Mouse (Mus musculus): ENCODE data around the gene Mmaa. TPM values are rescaled to one million over a fixed set of nuclear protein-coding genes. Genes with fewer than 3 reads are reported as not detected.

The Mmaa gene
- polyA plus RNA-seq, 1 experiment from 2014 or later, result 7.2 TPM

DNA sequence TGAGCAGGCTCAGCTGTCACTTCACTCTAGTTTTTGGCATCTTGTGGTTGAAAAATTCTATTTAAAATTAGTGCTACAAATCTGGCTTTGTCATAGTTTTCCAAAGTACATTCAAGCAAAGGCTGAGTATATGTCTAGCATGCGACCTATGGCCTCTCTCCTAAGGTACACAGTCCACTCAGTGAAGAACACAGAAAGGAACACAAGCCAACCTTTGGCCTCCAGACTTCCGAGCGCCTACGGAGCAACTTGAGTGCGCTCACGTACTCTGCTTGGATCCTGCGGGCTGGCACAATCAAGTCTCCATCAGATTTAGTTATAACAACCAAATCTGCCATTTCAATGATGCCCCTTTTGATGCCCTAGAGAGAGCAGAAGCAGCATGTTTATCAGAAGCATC, 25.8 kb downstream of the Mmaa start:
- ATAC-seq, result peak; percentile 69; the same call in 1 of the 2 replicates
- Histone ChIP-seq H3K4me1 (replicated peaks; ENCODE audit: control insufficient read depth, insufficient read depth, low read length) (no peaks in the 10 kb centered on the region), H3K9ac (ENCODE audit: low read depth, low read length) (no peak overlapping the region), H3K27ac (ENCODE audit: low read depth, low read length) (no peak overlapping the region), H3K9me3 (ENCODE audit: control insufficient read depth) (no peaks in the 10 kb centered on the region), H3K4me3 (ENCODE audit: low read depth, low read length) (no peak overlapping the region), H3K36me3 (ENCODE audit: control insufficient read depth, insufficient read depth) (peaks cover 57% of the 10 kb centered on the region), H3K4me2 (replicated peaks; ENCODE audit: low read depth) (no peak overlapping the region), H3K27me3 (replicated peaks; ENCODE audit: control insufficient read depth, insufficient read depth, low read length) (no peaks in the 10 kb centered on the region)
- WGBS, result 88% methylated on average over 7 of the region's 7 CpGs
- no peak for TF ChIP-seq CTCF (IDR thresholded peaks at IDR 0.05; ENCODE audit: low read depth)

DNA sequence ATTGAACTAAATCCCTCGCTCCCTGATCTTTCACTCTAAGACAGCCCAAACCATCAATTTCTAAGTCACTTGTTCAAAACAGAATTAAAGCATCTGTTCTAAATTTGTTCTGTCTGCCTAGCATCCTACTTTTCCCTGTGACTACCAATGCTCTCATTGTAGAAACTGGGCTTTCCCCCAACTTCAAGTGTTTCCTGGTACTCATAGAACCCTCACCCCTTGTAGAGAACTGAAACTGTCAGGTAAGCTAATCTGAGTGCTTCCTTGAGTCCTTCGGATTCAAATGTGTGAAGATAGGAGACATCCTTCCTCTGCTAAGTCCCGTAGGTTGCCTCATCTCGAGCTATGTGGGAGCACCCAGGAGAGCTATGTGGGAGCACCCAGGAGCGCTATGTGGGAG, 32.8 kb downstream of the Mmaa start:
- Histone ChIP-seq H3K4me3 (ENCODE audit: low read depth, low read length) (no peak overlapping the region), H3K27ac (ENCODE audit: low read depth, low read length) (no peak overlapping the region), H3K9me3 (ENCODE audit: control insufficient read depth) (no peaks in the 10 kb centered on the region), H3K4me1 (replicated peaks; ENCODE audit: control insufficient read depth, insufficient read depth, low read length) (no peaks in the 10 kb centered on the region), H3K36me3 (ENCODE audit: control insufficient read depth, insufficient read depth) (no peaks in the 10 kb centered on the region), H3K9ac (ENCODE audit: low read depth, low read length) (no peak overlapping the region), H3K27me3 (replicated peaks; ENCODE audit: control insufficient read depth, insufficient read depth, low read length) (no peaks in the 10 kb centered on the region), H3K4me2 (replicated peaks; ENCODE audit: low read depth) (no peak overlapping the region)
- no peak for TF ChIP-seq CTCF (IDR thresholded peaks at IDR 0.05; ENCODE audit: low read depth)
- 88% methylated on average over 5 of the region's 5 CpGs for WGBS
- ATAC-seq, result no peak

DNA sequence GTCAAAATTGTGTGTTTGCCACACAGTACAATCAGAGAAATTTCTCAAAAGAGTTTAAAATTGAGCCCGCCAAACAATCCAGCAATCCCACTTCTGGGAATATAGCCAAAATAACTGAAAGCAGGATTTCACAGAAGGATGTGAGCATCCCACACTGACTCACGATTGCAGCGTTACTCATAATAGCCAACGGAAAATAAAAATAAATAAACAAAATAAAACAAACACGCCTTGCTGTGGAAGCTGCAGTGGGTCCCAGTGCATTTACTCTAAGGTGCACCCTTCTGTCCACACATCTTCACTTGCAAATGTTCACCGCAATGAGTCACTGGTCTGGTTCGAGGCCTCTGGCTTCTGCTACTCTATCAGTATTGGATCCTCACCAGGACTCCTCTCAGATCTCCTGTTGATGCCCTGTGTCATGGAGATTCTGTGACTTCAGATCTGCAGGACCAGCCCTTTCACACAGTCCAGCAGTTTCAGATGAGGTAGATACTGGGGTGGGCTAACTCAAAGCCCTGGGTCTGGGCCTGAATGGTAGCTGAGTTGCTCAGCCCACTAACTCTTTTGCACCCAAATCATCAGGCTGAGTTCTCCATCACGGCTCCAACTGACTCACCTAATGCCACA, 38.5 kb downstream of the Mmaa start:
- 70% methylated on average over 8 of the region's 8 CpGs for WGBS
- Histone ChIP-seq H3K9ac (ENCODE audit: low read depth, low read length) (no peak overlapping the region), H3K4me1 (replicated peaks; ENCODE audit: control insufficient read depth, insufficient read depth, low read length) (no peaks in the 10 kb centered on the region), H3K27me3 (replicated peaks; ENCODE audit: control insufficient read depth, insufficient read depth, low read length) (no peaks in the 10 kb centered on the region), H3K4me3 (ENCODE audit: low read depth, low read length) (no peak overlapping the region), H3K9me3 (ENCODE audit: control insufficient read depth) (no peaks in the 10 kb centered on the region), H3K36me3 (ENCODE audit: control insufficient read depth, insufficient read depth) (no peaks in the 10 kb centered on the region), H3K4me2 (replicated peaks; ENCODE audit: low read depth) (no peak overlapping the region), H3K27ac (ENCODE audit: low read depth, low read length) (no peak overlapping the region)
- ATAC-seq, result no peak
- no peak for TF ChIP-seq CTCF (IDR thresholded peaks at IDR 0.05; ENCODE audit: low read depth)

DNA sequence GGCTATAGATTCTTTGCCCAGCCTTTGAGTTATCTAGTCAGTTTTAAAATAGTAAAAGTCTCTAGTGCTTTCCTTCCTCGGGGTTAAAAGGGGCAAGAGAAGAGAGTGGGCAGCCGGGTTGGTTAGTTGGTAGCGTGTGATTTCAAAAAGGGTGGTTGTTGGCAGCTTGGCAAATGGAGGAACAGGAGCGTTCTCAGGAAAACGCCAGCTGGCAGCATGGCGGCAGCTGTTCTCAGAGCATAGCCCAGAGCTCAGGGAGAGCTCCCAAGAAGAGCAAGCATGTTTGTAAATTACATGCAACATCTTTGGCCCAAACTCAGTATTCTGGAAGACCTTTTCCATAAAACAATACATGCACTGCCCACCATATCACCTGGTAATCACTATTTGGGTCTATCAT, 41.0 kb downstream of the Mmaa start:
- Histone ChIP-seq H3K9ac (ENCODE audit: low read depth, low read length) (no peak overlapping the region), H3K9me3 (ENCODE audit: control insufficient read depth) (no peaks in the 10 kb centered on the region), H3K4me3 (ENCODE audit: low read depth, low read length) (no peak overlapping the region), H3K36me3 (ENCODE audit: control insufficient read depth, insufficient read depth) (no peaks in the 10 kb centered on the region), H3K27me3 (replicated peaks; ENCODE audit: control insufficient read depth, insufficient read depth, low read length) (no peaks in the 10 kb centered on the region), H3K4me2 (replicated peaks; ENCODE audit: low read depth) (no peak overlapping the region), H3K4me1 (replicated peaks; ENCODE audit: control insufficient read depth, insufficient read depth, low read length) (no peaks in the 10 kb centered on the region), H3K27ac (ENCODE audit: low read depth, low read length) (no peak overlapping the region)
- no peak for TF ChIP-seq CTCF (IDR thresholded peaks at IDR 0.05; ENCODE audit: low read depth)
- no peak for ATAC-seq
- WGBS, result 90% methylated on average over 6 of the region's 6 CpGs

DNA sequence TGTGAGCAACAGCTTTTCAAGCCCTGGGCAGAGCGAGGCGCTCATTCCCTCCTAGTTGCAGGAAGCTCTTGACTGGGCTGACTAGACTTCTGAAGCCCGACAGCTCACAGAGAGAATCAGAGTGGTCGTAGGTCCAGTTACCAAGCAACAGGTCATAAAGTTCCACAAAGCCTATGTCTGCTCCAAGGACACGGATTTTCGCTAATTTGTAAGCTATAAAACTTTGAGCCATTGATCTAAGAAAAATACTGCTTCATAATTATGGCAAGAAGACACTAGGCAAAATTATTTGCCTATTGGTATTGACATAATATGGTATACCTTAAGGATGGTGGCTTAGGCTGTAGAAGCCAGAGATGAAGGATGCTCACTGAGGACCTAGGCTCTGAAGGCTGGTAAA, 46.3 kb downstream of the Mmaa start, which contains the start of gene 1700011L22Rik:
TSS of gene 1700011L22Rik (minus strand) at position 101 of the 400 bp plus-strand sequence.
- H3K27ac ChIP-seq (ENCODE audit: low read depth, low read length), result no peak within 1 kb of the TSS
- 62% methylated on average over 6 of the region's 6 CpGs for WGBS

DNA sequence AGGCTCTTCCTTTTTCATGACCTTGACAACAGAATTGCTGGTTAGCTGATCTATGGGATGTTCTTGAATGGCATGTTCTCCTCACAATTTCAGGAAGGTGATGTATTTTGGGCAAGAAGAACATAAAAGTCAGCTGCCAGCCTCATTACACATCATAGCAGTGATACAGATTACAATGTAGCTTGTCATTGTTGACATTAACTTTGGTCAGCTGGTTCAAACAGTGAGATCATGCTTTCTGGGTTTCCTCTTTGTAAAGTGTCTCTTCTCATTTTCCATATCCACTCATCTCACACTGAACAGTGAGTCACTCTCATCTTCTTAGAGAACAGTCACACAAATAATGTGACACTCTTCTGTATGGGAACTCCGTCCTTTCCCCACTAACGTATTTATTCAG, 51.3 kb downstream of the Mmaa start:
- no peak overlapping the region for H3K27ac ChIP-seq (ENCODE audit: low read depth, low read length)
- 69% methylated on average over 2 of the region's 2 CpGs for WGBS
- ATAC-seq, result no peak

More for the DNA sequence above, 46.3 kb downstream of the Mmaa start, which contains the start of gene 1700011L22Rik:
- Histone ChIP-seq H3K4me3 (ENCODE audit: low read depth, low read length) (no peak within 1 kb of the TSS), H3K4me1 (replicated peaks; ENCODE audit: control insufficient read depth, insufficient read depth, low read length) (no peaks in the 10 kb centered on the region), H3K27me3 (replicated peaks; ENCODE audit: control insufficient read depth, insufficient read depth, low read length) (no peaks in the 10 kb centered on the region), H3K9ac (ENCODE audit: low read depth, low read length) (no peak within 1 kb of the TSS), H3K9me3 (ENCODE audit: control insufficient read depth) (no peaks in the 10 kb centered on the region), H3K36me3 (ENCODE audit: control insufficient read depth, insufficient read depth) (no peaks in the 10 kb centered on the region), H3K4me2 (replicated peaks; ENCODE audit: low read depth) (no peak within 1 kb of the TSS)
- no peak for TF ChIP-seq CTCF (IDR thresholded peaks at IDR 0.05; ENCODE audit: low read depth)
- ATAC-seq, result no peak

More for the DNA sequence above, 51.3 kb downstream of the Mmaa start:
- no peaks in the 10 kb centered on the region for H3K36me3 ChIP-seq (ENCODE audit: control insufficient read depth, insufficient read depth)
- no peaks in the 10 kb centered on the region for H3K9me3 ChIP-seq (ENCODE audit: control insufficient read depth)
- no peak overlapping the region for H3K4me2 ChIP-seq (replicated peaks; ENCODE audit: low read depth)
- no peak overlapping the region for H3K4me3 ChIP-seq (ENCODE audit: low read depth, low read length)
- H3K9ac ChIP-seq (ENCODE audit: low read depth, low read length), result no peak overlapping the region
- H3K27me3 ChIP-seq (replicated peaks; ENCODE audit: control insufficient read depth, insufficient read depth, low read length), result no peaks in the 10 kb centered on the region
- H3K4me1 ChIP-seq (replicated peaks; ENCODE audit: control insufficient read depth, insufficient read depth, low read length), result no peaks in the 10 kb centered on the region
- TF ChIP-seq CTCF (IDR thresholded peaks at IDR 0.05; ENCODE audit: low read depth), result no peak
